Mouse (Mus musculus): ENCODE measurements around the gene Ska3.
"Not testable (repeated sequence)": the region's sequence is repeated elsewhere in the genome, so short reads cannot be mapped to it uniquely, and the experiment has no call there.

Gene Ska3

GRCm38 (mm10) chr14:57825788-57826751, at the start of gene Ska3, which contains the start of gene Mrpl57:
TSS of gene Ska3 (minus strand) at chr14:57826185.
TSS of gene Mrpl57 (plus strand) at chr14:57826234.
- peak; percentile 83 to 90 for DNase-seq

GRCm38 (mm10) chr14:57866676-57867276, 40.8 kb upstream of the Ska3 start:
- DNase-seq: no peak

- DNase-seq: no peak
These were observed 39.3 kb upstream of the Ska3 start for GRCm38 (mm10) chr14:57865256-57865655.

- DNase-seq: no peak
These were observed 37.1 kb upstream of the Ska3 start for GRCm38 (mm10) chr14:57863129-57863528.

GRCm38 (mm10) chr14:57861987-57862412, 36.0 kb upstream of the Ska3 start:
- no peak for DNase-seq

GRCm38 (mm10) chr14:57859520-57859919, 33.5 kb upstream of the Ska3 start:
- no peak for DNase-seq

- DNase-seq: no peak
These were observed 32.6 kb upstream of the Ska3 start for GRCm38 (mm10) chr14:57858601-57859000.

GRCm38 (mm10) chr14:57856037-57856436, 30.1 kb upstream of the Ska3 start:
- DNase-seq: not testable (repeated sequence)

- no peak for DNase-seq
These were observed 27.0 kb upstream of the Ska3 start for GRCm38 (mm10) chr14:57852961-57853360.

GRCm38 (mm10) chr14:57850330-57850729, 24.3 kb upstream of the Ska3 start:
- no peak for DNase-seq

- DNase-seq: no peak
These were observed 22.7 kb upstream of the Ska3 start for GRCm38 (mm10) chr14:57848646-57849045.

GRCm38 (mm10) chr14:57848061-57848460, 22.1 kb upstream of the Ska3 start:
- DNase-seq: not testable (repeated sequence)

- DNase-seq: no peak
These were observed 18.6 kb upstream of the Ska3 start for GRCm38 (mm10) chr14:57844535-57844934.

- no peak for DNase-seq
These were observed 9.2 kb upstream of the Ska3 start for GRCm38 (mm10) chr14:57835157-57835556.

- DNase-seq: no peak
These were observed 7.5 kb upstream of the Ska3 start for GRCm38 (mm10) chr14:57833526-57833925.

GRCm38 (mm10) chr14:57827284-57827683, 1.3 kb upstream of the Ska3 start:
- no peak for DNase-seq

- no peak for DNase-seq
These were observed 5.1 kb downstream of the Ska3 start for GRCm38 (mm10) chr14:57820839-57821238.

GRCm38 (mm10) chr14:57811844-57812243, 14.1 kb downstream of the Ska3 start:
- no peak for DNase-seq

- DNase-seq: no peak
These were observed 15.1 kb downstream of the Ska3 start for GRCm38 (mm10) chr14:57810886-57811285.

- DNase-seq: peak in 1 of 2 experiments; percentile 19
These were observed 17.4 kb downstream of the Ska3 start for GRCm38 (mm10) chr14:57808558-57808957.

GRCm38 (mm10) chr14:57803731-57804130, 22.3 kb downstream of the Ska3 start:
- DNase-seq: no peak

GRCm38 (mm10) chr14:57797991-57798931, 27.7 kb downstream of the Ska3 start, which contains the start of gene Sap18:
TSS of gene Sap18 (plus strand) at chr14:57798180.
- peak; percentile 96 to 98 for DNase-seq

GRCm38 (mm10) chr14:57797551-57797950, 28.4 kb downstream of the Ska3 start:
- peak in 1 of 2 experiments; percentile 11 for DNase-seq

Data from thymus, adult 18-20 months (tissue).